Mouse (Mus musculus) cerebellum, postnatal 4 days (tissue): ENCODE data around the gene Olfr1370.
A peak's percentile ranks its signal among the peaks of the same experiment; 100 is the strongest.
"Not testable (repeated sequence)": the region's sequence is repeated elsewhere in the genome, so short reads cannot be mapped to it uniquely, and the experiment has no call there.

Source experiments
- DNase-seq, 2 experiments: peaks; one replicate each; pipeline ENCODE4 v3.0.0; 2022; ENCODE audit warnings: low spot score in 2 of 2, mixed read lengths in 1 of 2

Olfr1370 gene

DNA sequence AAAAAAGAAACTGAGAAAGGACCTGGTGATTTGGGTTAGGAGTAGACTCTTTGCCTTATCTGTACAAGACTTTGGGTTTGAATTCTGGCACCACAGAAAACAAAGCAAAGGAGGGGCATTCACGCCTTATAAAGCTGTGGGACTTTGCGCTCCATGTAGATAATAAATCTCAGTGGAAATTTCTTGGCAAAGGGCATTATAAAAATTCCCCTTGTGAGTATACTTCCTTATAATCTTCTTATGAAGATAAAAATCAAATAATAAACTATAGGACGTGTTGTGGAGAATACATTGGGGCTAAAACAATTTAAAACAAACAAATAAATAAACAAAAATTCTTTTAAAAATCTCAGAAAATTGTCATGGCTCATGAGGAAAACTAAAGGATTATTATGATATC is at the start of gene Olfr1370:
Gene Olfr1370 (minus strand): TSS at position 101 of the 400 bp plus-strand sequence.
- DNase-seq = no peak

DNA sequence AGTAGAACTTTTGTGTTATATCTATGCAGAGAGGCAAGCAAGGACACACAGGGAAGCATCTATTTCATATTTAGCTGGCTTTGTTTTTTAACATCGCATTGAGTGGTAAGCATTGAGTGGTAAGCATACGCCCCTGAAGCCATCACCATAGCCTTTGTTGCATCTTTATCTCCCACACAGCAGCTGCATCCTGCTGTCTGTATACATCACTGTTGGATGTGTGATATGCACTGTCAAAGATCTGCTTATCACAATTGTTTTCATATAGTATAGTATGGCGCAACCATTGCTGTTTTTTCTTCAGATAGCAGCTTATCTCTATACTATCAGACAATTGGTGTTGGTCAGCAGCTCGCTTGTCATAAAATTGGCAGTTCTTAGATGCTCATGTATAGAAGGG is 39.4 kb upstream of the Olfr1370 start:
- no peak for DNase-seq

DNA sequence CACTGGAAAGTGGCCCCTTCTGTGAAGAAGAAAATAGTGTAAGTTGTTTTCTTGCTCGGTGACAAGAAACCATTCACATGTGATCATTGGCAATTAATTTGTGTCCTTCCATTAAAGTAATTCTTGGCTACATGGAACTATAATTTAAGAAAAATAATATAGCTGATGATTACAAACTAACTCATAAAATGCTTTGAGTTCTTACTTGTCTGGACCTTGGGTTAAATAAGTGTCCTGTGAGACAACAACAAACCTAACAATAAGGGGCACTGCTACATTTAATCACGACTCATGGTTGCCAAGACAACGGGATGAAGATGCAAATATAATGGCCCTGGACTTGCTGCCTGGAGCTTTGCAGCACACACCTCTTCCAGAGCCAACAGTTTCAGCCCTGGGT is 36.4 kb upstream of the Olfr1370 start, which contains the start of gene Olfr1369-ps1:
Gene Olfr1369-ps1 (plus strand): TSS at position 301 of the 400 bp plus-strand sequence.
- DNase-seq = not testable (repeated sequence)

DNA sequence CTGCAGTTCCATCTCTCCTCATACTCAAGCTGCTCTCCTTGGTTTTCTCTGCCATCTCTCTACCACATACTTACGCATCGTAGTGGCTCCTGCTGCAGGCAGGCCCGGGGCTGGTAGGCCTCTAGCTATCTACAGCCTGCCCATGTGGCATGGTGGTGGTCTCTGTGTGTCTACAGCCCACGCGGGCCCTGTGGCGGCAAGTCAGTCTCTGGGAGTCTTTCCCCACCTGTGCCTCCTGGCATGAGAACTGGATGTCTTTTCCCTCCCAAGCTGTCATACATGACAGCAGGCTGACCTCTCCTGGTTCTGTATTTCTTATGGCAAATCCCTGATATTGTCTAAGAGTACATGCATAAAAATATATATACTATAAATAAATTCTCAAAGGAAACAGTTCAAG is 35.7 kb upstream of the Olfr1370 start:
- DNase-seq = no peak

DNA sequence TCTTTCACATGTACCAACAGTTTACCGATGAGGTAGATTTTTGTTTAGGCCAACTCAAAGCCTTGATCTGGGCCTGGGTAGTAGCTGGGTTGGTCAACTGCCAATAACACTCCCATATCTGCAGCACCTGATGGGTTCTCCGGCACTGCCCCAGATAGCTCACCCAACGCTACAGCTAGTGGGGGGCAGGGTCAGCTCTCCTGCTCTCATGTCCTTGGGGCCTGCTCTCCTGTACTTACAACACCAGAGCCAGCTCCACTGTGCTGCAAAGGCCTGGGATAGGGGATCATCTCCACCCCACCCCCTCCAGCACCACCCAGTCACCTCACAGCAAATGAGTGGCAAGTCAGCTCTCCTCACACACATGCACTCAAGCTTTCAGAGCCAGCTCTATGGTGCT is 35.0 kb upstream of the Olfr1370 start:
- no peak for DNase-seq

DNA sequence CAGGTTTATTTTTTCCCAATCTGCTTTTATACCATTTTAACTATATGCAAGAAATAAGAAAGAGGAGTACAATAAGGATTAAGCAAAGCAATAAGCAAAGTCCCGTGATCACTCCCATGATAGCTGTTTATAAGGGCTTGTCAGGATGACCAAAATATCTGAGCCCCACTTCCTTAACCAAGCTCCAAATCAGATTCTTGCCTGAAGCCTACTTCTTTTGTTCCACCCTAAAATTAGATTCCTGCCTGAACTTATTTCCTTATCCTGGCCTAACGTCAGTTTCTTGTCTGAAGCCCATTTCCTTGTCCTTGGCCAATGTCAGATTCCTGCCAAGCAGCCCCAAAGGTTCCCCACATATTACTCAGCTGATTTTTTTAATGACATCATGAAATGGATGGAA is 7.9 kb upstream of the Olfr1370 start:
- DNase-seq = no peak

DNA sequence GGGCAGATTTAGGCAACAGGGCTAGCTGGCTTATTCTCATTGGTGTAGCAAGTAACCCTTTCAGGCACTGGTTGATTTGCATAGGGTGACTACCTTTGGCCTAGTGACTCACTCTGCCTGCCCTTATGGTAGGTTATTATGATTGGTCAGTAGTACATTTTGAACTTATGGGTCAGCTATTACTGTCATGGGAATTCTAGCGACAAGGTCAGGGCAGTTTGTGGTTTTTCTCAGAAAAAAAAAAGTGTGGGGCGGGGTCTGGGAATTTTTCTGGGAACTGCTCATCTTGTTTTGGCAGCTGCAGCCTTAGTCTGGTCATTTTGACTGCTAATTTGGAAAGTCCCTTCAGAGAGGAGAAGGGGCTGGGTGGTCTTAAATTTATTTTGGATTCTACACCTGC is 8.7 kb downstream of the Olfr1370 start:
- DNase-seq = no peak

DNA sequence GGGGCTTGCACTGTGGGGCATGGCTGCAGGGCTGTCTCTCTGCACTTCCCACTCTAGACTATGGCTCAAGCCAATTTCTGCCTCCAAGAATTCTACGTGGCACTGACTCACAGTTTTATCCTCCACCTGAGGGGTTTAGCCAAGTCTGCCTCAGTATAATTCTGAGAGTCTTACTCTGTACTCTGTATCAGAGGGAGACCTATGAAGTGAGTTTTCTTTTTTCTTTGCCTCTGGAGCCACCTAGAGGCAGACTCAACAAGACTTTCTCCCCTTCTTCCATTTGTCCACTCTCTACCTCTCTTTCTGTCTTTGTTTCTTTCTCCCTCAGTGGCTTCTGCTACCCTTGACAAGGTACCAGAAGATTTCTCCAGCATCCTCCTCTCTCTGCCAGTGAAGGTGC is 24.6 kb downstream of the Olfr1370 start:
- DNase-seq = no peak

DNA sequence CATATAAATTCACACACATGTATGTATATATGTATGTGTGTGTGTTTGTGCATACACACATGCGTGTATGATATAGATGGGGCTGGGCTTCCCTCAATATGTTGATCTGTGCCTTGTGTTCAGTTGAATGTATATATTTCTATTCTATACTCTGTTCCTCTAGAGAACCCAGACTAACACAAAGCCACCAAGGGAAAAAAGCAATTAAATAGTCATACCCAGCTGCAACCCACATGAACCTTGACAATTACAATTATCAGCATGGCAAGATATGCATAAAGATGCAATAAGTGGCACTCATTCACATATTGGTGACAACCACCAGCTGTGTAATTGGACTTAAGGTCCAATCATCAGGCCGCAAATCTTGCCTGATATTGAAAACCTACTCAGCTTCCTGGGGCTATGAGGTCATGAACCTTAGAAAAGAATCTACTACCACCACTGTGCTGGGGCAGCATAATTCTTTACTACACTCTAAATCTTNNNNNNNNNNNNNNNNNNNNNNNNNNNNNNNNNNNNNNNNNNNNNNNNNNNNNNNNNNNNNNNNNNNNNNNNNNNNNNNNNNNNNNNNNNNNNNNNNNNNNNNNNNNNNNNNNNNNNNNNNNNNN is 34.1 kb downstream of the Olfr1370 start:
- no peak for DNase-seq

DNA sequence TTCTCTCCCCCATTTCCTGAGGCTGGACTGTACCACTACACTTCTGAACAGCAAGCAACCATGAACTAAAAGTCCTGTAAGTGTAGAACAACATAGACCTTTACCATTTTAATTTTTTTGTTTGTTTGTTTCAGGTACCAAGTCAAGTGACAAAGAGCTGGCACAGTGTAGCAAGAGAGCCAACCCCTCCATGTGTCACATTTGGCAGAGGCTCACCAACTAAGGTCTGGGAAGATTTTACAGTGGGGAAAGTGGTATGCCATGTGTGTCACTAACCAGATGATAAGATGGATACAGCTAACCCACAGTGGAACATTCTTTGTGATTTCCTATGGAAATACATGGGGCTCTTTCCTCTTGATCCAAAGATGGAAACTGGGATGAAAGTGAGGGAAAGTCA is 38.8 kb downstream of the Olfr1370 start:
- no peak for DNase-seq

DNA sequence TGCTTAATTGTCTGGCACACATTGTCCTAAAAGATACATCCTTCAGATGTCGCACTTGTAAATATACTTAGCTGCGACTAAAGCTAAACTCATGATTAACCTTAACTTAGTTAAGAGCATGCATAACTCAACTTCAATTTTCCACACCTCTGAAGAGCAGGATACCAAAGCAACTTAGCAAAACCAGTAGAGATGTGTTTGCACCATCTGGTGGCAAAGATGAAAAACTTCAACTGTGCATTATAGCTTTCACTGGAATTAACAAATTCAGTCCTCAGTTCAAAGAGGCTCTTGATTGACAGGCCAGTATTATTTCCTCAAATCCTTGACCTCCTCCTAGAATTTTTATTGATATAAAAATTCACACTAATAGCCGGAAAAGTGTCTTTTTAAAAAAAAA is 39.7 kb downstream of the Olfr1370 start:
- DNase-seq = no peak

DNA sequence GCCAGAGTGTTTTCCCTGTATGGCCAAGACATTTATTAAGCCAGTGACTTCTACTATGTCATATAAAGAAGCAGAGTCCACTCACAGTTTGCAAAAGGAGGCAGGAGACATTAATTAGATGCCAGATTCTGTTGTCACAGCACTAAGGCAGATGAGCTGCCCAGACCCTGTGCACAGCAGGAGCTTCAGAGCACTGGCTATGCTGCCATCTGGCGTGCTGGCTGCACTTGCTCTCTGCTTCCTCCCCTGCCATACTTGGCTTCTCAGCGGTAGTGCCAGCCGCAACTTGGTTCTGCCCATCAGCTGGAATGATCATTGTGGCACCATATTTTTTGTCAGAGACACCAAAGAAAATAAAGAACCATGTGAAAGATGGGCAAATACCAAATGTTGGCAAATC is 41.6 kb downstream of the Olfr1370 start:
- peak in 1 of 2 experiments; percentile 75 for DNase-seq

DNA sequence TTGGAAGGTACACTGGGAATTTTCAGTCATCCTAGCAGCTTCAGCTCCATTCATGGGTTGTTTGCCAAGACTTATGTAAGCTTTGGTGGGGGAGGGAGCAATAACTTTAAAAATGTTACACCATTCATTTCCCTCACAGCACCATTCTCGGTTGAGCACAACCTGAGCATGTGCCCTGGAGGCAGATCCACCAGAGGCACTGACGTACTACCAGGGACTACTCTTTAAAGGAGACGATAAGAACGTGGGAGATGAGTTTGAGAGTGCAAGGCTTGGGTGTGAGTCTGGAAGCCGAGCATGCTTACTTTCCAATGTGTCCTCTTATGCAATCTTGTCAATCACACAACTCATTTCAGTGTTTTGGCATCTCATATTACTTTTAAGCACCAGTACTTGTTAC is 49.9 kb downstream of the Olfr1370 start:
- no peak for DNase-seq
